Mouse (Mus musculus) heart, adult 2 months (tissue): ENCODE results near the gene Ino80e. TPM values are rescaled to one million over a fixed set of nuclear protein-coding genes. Genes with fewer than 3 reads are reported as not detected.

Experiments used
- DNase-seq, 2 experiments: peaks; one replicate each; pipeline ENCODE4 v3.0.0; 2021
- H3K27ac ChIP-seq: fragments of 200-600 bp; 2 replicates; pipeline ENCODE4 v1.8.1; 2022
- H3K27me3 ChIP-seq: fragments of 200-500 bp; 2 replicates; pipeline ENCODE4 v1.6.1; 2012; ENCODE audit warnings: mild to moderate bottlenecking, low read length, inconsistent platforms, mixed read lengths; ENCODE audit not compliant: control insufficient read depth, insufficient read depth
- H3K36me3 ChIP-seq: fragments of 200-500 bp; 2 replicates; pipeline ENCODE4 v1.6.1; 2012; ENCODE audit warnings: low read length, inconsistent platforms; ENCODE audit not compliant: control insufficient read depth, insufficient read depth
- H3K4me1 ChIP-seq: fragments of 200-500 bp; 2 replicates; pipeline ENCODE4 v1.6.1; 2011; ENCODE audit warnings: low read length; ENCODE audit not compliant: control insufficient read depth, insufficient read depth
- H3K4me3 ChIP-seq: fragments of 200-600 bp; 2 replicates; pipeline ENCODE4 v1.8.1; 2022
- H3K79me2 ChIP-seq: fragments of 200-500 bp; replicated peaks from 2 replicates; pipeline ENCODE4 v1.6.1; 2012; ENCODE audit warnings: mild to moderate bottlenecking, inconsistent platforms, low read length, moderate library complexity, mixed read lengths; ENCODE audit not compliant: control insufficient read depth, insufficient read depth
- H3K9ac ChIP-seq: fragments of 200-500 bp; 2 replicates; pipeline ENCODE4 v1.6.1; 2012; ENCODE audit warnings: low read depth, mild to moderate bottlenecking, control low read depth, inconsistent platforms, low read length, mixed read lengths
- CTCF ChIP-seq: fragments of 200-600 bp; IDR thresholded peaks from 2 replicates; pipeline ENCODE4 v1.8.1; 2022; ENCODE audit warnings: antibody characterized with exemption, mild to moderate bottlenecking, moderate library complexity
- EP300 ChIP-seq: fragments of 200-500 bp; IDR thresholded peaks from 2 replicates; pipeline ENCODE4 v1.6.1; 2011; ENCODE audit warnings: low read depth, low read length, control low read depth; ENCODE audit not compliant: insufficient read depth
- POLR2A ChIP-seq: fragments of 200-500 bp; IDR thresholded peaks from 2 replicates; pipeline ENCODE4 v1.6.1; 2011; ENCODE audit warnings: mild to moderate bottlenecking, low read depth, low read length, control low read depth; ENCODE audit not compliant: insufficient read depth
- WGBS: fragments of 180-500 bp; shearing (Covaris S2); methylation state at CpG from one replicate; pipeline ENCODE4 v1.1.7; 2018; 5-methylcytosine and 5-hydroxymethylcytosine counted together
- intact Hi-C: fragments of 180-260 bp; cut with DNase I; formaldehyde crosslinking; loops from one replicate; pipeline ENCODE4 v1.15.1; 2025
- polyA plus RNA-seq: library from polyadenylated mRNA; depleted of rRNA; stranded (reverse); fragments of >200 nt; gene quantifications from 2 replicates; pipeline ENCODE4 v1.2.3, GENCODE M21; 2012
- total RNA-seq, 2 experiments: library from RNA; stranded (reverse); gene quantifications; 2 replicates each; pipeline ENCODE4 v1.2.3; 2021

Gene Ino80e
- total and polyA plus RNA-seq, 3 experiments, result 16.8 to 25.9 (median 18.3) TPM

DNA sequence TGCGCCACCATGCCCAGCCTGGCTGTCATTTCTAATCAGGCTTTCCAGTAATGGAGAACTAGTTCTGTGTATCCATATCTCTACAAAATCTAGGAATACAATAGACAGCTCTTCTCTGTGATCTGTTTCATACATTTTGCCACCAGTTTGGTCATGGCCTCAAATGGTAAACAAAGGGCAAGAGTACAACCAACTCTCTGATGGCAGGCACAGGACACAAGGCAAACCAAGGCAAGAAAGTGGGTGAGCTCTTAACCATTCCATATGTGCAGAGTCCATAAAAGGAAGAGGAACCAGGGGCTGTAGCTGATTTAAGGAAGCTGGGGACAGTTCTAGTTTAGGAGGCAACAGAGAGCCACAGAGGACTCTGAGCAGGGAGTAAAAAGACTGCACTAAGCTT is 15.1 kb upstream of the Ino80e start:
- H3K4me1 ChIP-seq, result peaks cover 4% of the 10 kb centered on the region
- no peak for TF ChIP-seq EP300
- intact Hi-C loops, result no loop called here
- H3K27me3 ChIP-seq, result no peaks in the 10 kb centered on the region
- H3K4me3 ChIP-seq, result no peak overlapping the region
- H3K79me2 ChIP-seq, result 0 out of 2 replicates have a peak, but pooled peaks cover 4% of the 10 kb centered on the region
- no peak overlapping the region for H3K9ac ChIP-seq
- WGBS, result 94% methylated on average over 1 of the region's 1 CpGs
- no peak for DNase-seq
- H3K27ac ChIP-seq, result no peak overlapping the region
- peaks cover 26% of the 10 kb centered on the region for H3K36me3 ChIP-seq

GRCm38 (mm10) chr7:126870520-126870891 is 8.3 kb upstream of the Ino80e start:
- no peaks in the 10 kb centered on the region for H3K27me3 ChIP-seq
- WGBS, result 88% methylated on average over 2 of the region's 2 CpGs
- DNase-seq, result no peak
- H3K4me3 ChIP-seq, result no peak overlapping the region
- no peak overlapping the region for H3K27ac ChIP-seq
- no peak for TF ChIP-seq EP300
- TF ChIP-seq CTCF, result no peak
- no peak for TF ChIP-seq POLR2A
- intact Hi-C loops, result no loop called here
- no peaks in the 10 kb centered on the region for H3K79me2 ChIP-seq
- no peak overlapping the region for H3K9ac ChIP-seq
- H3K4me1 ChIP-seq, result no peaks in the 10 kb centered on the region
- H3K36me3 ChIP-seq, result no peaks in the 10 kb centered on the region; the same call in 1 of the 2 replicates

GRCm38 (mm10) chr7:126869780-126870519 is 7.8 kb upstream of the Ino80e start:
- intact Hi-C loops, result loop anchor here (10.0 kb wide), 1 partner anchor 365 kb away; the partner anchor contains the start of gene Atxn2l
- Histone ChIP-seq H3K36me3 (no peaks in the 10 kb centered on the region), H3K4me1 (no peaks in the 10 kb centered on the region), H3K79me2 (no peaks in the 10 kb centered on the region), H3K4me3 (no peak overlapping the region), H3K27ac (no peak overlapping the region; the same call in 1 of the 2 replicates), H3K9ac (no peak overlapping the region), H3K27me3 (no peaks in the 10 kb centered on the region)
- WGBS, result 82% methylated on average over 23 of the region's 23 CpGs
- DNase-seq, result no peak
- TF ChIP-seq EP300 (no peak), POLR2A (no peak), CTCF (no peak)

- H3K27me3 ChIP-seq, result no peaks in the 10 kb centered on the region
- H3K36me3 ChIP-seq, result no peaks in the 10 kb centered on the region
- H3K4me1 ChIP-seq, result no peaks in the 10 kb centered on the region
- no peak overlapping the region for H3K9ac ChIP-seq
- H3K4me3 ChIP-seq, result no peak overlapping the region
- no peak for DNase-seq
- WGBS, result 76% methylated on average over 12 of the region's 12 CpGs
- H3K27ac ChIP-seq, result no peak overlapping the region
- TF ChIP-seq CTCF, result no peak
- no peak for TF ChIP-seq EP300
- TF ChIP-seq POLR2A, result no peak
- no peaks in the 10 kb centered on the region for H3K79me2 ChIP-seq
- intact Hi-C loops, result loop anchor here (10.0 kb wide), 1 partner anchor 363 kb away; the partner anchor contains the start of gene Atxn2l
These were observed 5.8 kb upstream of the Ino80e start for GRCm38 (mm10) chr7:126868003-126868402.

DNA sequence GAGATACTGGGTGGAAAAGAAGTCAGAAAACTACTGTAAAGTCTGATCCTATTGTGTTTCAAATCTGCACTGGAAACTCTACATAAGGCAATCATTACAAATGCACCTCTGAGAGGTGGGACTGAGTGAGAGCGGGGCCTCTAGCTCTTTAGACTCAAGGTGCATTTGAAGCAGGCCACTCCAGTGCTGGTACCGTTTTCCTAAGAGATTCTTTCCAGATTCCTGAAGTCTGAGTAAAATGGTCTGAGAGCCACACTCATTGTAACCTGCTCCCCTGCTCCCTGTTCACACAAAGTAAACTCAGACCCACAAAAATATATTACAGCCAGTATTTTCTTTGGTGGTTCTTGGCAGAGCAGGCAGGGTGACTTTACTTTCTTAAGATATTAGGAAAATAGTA is 5.4 kb upstream of the Ino80e start:
- Histone ChIP-seq H3K79me2 (no peaks in the 10 kb centered on the region), H3K27me3 (no peaks in the 10 kb centered on the region), H3K9ac (no peak overlapping the region), H3K36me3 (no peaks in the 10 kb centered on the region), H3K4me1 (no peaks in the 10 kb centered on the region), H3K27ac (no peak overlapping the region), H3K4me3 (no peak overlapping the region)
- 75% methylated on average over 2 of the region's 2 CpGs for WGBS
- intact Hi-C loops, result loop anchor here (10.0 kb wide), 1 partner anchor 363 kb away; the partner anchor contains the start of gene Atxn2l
- DNase-seq, result no peak
- TF ChIP-seq EP300, result no peak

- WGBS, result 54% methylated on average over 6 of the region's 6 CpGs
- Histone ChIP-seq H3K36me3 (no peaks in the 10 kb centered on the region), H3K4me1 (peaks cover 3% of the 10 kb centered on the region), H3K4me3 (no peak overlapping the region), H3K9ac (no peak overlapping the region), H3K27ac (no peak overlapping the region), H3K27me3 (no peaks in the 10 kb centered on the region), H3K79me2 (no peaks in the 10 kb centered on the region)
- intact Hi-C loops, result loop anchor here (2.0 to 10.0 kb wide), 4 partner anchors 34 to 359 kb away; partner anchors contain the start of genes Atxn2l, Cdiptos and Tbx6
- no peak for DNase-seq
- TF ChIP-seq CTCF (no peak), EP300 (no peak), POLR2A (no peak)
These were observed 1.6 kb upstream of the Ino80e start for GRCm38 (mm10) chr7:126863791-126864190.
